Mouse (Mus musculus): ENCODE measurements around the gene Psg20.
"Not testable (repeated sequence)": the region's sequence is repeated elsewhere in the genome, so short reads cannot be mapped to it uniquely, and the experiment has no call there.

Psg20 gene

GRCm38 (mm10) chr7:18686085-18686484 lies at the start of gene Psg20:
Psg20 (minus strand) TSS chr7:18686185.
- DNase-seq, result peak; percentile 72

- DNase-seq, result peak; percentile 61
Measured at GRCm38 (mm10) chr7:18734451-18734850, 48.5 kb upstream of the Psg20 start.

GRCm38 (mm10) chr7:18733111-18733510 lies 47.1 kb upstream of the Psg20 start:
- DNase-seq, result peak; percentile 79

- peak; percentile 73 for DNase-seq
Measured at GRCm38 (mm10) chr7:18728391-18728790, 42.4 kb upstream of the Psg20 start.

GRCm38 (mm10) chr7:18725931-18726330 lies 39.9 kb upstream of the Psg20 start:
- peak; percentile 92 for DNase-seq

- DNase-seq, result peak; percentile 74
Measured at GRCm38 (mm10) chr7:18724001-18724400, 38.0 kb upstream of the Psg20 start.

- no peak for DNase-seq
Measured at GRCm38 (mm10) chr7:18717790-18718189, 31.8 kb upstream of the Psg20 start, which contains the start of gene Psg22. Psg22 (plus strand) TSS chr7:18718090.

- peak; percentile 88 for DNase-seq
Measured at GRCm38 (mm10) chr7:18715546-18715945, 29.6 kb upstream of the Psg20 start.

GRCm38 (mm10) chr7:18710846-18711245 lies 24.9 kb upstream of the Psg20 start:
- peak; percentile 55 for DNase-seq

GRCm38 (mm10) chr7:18710331-18710730 lies 24.3 kb upstream of the Psg20 start:
- peak; percentile 85 for DNase-seq

- peak; percentile 84 for DNase-seq
Measured at GRCm38 (mm10) chr7:18685586-18685985, 399 bp downstream of the Psg20 start.

- DNase-seq, result no peak
Measured at GRCm38 (mm10) chr7:18679772-18680171, 6.2 kb downstream of the Psg20 start.

GRCm38 (mm10) chr7:18656625-18657024 lies 29.4 kb downstream of the Psg20 start, which contains the start of gene Psg21:
Psg21 (minus strand) TSS chr7:18656725.
- not testable (repeated sequence) for DNase-seq

GRCm38 (mm10) chr7:18626921-18627320 lies 59.1 kb downstream of the Psg20 start:
- peak; percentile 90 for DNase-seq
